Mouse (Mus musculus): ENCODE results near the gene Antxrl.

Gene Antxrl

DNA sequence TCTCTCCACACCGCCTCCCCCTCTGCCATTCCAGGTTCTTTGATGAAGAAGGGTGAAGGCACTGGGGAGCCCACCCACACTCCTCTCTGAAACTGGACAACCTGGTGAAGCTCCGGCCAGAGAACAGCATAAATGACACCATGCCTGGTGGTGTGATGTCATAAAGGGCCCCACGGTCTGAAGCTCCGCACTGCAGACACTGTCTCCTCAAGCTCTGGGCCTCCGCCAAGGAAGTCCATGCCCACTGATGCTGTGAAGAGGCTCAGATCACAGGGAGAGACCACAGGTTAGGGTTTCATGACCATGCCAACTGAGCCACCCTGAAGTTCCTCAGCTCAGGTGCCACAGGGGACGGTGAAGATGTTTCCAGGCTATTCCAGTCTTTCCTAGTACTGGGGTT is at the start of gene Antxrl:
Antxrl (plus strand) TSS at position 192 of the 400 bp plus-strand sequence.
- no peak for DNase-seq

DNA sequence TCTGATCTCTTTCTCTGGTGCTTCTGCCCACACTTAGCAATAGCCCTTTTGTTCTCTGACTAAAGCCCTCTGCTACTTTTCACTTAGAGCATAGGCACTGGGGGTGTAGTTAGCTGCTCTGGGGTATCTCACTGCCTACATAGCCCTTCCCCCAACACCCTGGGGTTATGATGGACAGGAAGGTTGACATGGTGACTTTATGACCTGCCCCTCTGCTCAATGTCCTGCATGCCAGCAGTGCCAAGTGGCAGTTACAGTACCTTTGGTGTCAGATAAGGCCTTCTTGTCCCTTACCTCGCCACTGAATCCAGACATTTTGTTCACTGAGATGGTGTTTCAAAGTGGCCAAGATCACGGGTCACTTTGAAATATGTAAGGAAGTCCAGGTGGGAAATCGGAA is 37.4 kb upstream of the Antxrl start, which contains the start of gene Gm30083:
Gm30083 (minus strand) TSS at position 120 of the 400 bp plus-strand sequence.
- DNase-seq = no peak

DNA sequence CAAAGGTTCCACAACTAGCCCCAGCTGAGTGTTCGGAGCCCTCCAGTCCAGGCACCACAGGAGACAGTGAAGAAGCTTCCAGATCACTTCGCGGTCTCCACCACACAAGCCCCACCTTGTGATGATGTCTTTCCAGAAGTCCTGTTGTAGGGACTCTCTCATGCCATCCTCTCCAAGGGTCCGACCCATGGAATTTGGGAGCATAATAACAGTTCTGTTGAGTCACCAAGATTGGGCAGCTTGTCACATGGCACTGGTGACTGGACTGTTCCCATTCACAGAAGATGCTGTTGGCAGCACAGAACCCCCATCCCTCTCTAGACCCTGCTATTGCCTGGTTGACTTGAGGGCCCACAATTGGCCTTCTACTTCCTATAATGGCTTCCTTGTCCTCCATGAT is 36.1 kb upstream of the Antxrl start, which contains the start of gene Gm5460:
Gm5460 (plus strand) TSS at position 378 of the 400 bp plus-strand sequence.
- no peak for DNase-seq

DNA sequence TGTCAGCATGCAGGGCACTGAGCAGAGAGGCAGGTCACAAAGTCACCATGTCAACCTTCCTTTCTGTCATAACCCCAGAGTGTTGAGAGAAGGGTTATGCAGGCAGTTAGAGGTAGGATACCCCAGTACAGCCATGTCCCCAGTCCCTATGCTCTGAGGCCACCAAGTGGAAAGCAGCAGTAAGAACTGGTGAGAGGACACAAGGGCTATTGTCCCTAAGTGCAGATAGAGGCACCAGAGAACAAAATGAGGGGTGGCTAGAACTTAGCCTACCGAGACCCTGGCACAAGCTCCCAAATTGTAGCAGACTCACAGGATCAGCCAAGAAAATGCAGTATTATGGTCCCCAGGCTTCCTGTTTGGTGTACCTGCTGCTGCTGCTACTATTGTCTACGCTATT is 35.6 kb upstream of the Antxrl start:
- no peak for DNase-seq

DNA sequence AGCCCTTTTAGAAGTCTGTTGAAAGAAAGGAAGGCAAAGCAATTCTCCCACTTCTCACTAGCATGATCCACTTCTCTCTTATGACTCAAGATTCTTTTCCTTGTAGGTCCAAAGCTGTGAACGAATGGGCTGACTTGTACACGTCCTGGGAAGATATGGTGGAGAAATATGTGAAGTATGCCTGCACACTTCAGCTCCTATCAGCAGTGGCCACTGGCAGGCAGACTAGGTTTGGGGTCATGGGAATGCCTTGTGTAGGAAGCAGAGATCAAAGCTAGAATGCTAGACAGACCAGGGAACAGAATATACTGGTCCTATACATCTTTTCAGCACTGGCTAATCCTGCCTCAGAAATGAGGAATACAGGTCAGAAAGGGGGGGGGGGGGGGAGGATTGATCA is 25.8 kb upstream of the Antxrl start:
- DNase-seq = no peak

DNA sequence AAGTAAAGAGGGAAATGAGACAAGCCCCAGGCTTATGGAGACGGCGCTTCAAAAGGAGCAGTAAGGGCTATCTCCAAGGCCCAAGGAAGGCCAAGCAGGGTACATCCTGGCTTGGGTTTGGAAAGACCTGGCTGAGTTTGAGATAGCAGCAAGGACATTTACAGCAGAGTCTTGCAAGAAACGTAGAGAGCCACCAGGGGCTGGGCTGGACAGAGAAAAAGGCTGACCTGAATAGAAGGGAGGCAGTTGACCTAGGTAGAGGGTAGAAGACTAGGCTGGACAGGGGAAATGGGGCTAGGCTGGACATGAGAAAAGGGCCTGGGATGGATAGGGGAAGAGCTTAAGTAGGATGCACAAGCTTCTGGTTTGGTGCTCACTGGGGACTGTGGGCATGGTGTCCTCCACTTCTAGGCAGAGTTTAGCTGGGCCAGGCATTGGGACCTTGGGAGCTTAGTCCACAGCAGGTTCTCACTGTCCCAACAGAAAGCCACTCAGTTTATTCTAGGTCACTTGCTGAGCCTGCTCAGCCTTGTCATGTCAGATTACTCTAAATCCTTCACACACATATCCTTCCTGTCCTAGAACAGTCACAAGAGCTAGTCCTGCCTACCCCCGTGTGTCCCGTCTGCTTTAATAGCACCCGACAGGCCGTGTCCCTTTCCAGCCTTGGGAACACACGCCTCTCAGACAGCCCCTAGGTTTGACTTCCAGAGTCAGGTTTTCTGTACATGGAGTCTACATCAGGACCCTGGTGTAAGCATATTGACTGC is 18.5 kb upstream of the Antxrl start:
- peak; percentile 80 for DNase-seq

DNA sequence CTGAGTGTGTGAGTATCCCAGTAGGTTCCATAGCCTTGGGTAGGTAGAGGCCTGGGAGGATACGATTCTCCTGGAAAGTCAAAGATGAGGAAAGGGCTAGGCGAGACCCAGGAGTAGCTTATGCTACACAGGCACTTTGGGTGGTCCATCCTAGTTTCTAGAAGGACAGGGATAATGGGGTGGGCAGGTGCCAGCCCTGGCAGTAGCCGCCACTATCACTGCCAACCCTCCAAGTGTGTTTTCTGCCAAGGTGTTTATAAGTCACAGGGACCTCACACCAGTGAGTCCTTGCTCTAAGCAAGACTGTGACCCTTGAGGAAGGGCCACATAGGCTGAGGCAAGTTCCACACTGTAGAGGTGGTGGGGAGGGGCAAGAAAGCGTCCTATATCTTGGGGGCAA is 11.3 kb upstream of the Antxrl start:
- no peak for DNase-seq

DNA sequence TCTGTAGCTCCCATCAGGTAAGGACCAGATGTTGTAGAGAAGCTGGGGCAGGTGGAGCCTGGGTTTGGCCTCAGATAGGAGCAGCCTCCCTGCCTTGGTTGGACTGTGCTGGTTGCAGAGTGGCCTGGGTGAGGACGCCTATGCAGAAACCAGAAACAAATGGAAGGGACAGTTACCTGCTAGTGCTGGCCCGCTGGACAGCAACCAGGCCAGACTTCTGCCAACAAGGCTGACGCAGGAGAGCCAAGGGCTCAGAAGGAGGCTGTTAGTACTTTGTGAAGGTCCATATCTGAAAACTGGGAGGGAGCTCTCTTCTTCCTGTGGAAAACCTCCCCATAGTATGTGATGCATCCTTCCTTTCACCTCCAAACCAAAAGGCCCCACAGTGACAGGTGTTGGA is 9.2 kb upstream of the Antxrl start:
- DNase-seq = no peak

DNA sequence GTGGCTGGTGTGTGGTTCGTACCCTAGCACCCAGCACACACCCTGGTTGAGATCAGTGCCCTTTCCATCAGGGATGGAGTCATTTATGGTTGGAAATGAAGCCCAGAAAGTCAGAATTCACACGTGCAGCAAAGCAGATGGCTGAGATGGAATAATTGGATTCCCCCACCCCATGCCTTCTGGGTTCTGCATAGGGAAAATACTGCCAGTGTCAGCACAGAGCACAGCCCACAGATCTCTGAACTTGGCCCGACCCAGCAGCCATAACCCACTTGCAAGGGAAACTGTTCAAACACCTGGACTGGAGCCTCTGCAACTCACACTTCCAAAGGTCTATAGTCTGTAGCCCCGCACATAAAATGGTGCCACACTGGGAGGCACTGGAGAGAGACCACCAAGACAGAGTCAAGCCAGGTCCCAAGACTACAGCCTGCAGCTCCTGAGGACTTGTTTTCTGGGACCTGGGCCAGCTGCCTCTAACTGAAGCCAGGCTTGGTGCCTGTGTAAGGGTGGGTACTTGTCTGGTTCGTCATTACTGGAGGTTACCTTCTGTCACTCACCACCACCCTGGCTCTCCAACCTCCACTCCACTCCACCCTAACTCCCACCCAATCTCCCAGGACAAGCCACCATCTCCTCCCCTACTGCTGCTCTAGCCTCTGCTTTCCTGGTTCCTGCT is 2.3 kb upstream of the Antxrl start:
- no peak for DNase-seq

DNA sequence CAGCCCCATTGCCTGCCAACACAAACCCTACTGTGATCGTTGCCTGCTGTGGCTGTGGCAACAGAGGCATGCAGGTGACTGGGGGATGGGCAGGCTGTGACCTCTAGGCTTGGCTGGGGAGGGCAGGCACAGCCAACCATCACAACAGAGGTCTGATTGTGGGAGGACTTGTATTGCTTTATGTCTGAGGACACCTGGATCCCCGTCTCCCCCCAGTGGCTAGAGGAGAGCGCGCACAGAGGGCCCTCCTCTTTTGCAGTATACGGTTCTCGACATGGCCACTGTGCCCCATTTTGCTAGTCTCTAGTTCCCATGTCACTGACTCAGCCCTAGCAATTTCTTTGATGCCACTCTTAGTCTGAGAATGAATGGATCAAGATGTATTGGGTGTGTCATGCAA is 19.2 kb downstream of the Antxrl start:
- peak; percentile 25 for DNase-seq

DNA sequence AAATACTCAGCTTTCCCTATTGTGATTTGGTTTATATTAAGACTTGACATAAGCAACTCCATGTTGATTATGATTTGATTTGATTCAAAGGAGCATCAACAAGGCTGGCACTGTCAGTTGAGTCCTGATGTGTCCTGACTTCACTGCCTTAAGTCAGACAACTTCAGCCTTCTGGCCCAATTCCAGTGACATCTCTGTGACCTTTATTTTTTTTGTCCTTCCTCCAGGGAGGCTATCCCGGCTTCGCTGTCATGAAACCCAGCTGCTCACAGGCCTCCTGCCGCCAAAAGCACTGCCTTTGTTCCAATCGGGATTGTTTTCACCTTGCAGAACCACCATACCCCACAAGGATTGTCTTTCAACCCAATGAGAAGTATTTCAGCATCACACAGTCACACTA is 22.8 kb downstream of the Antxrl start:
- peak; percentile 38 for DNase-seq

DNA sequence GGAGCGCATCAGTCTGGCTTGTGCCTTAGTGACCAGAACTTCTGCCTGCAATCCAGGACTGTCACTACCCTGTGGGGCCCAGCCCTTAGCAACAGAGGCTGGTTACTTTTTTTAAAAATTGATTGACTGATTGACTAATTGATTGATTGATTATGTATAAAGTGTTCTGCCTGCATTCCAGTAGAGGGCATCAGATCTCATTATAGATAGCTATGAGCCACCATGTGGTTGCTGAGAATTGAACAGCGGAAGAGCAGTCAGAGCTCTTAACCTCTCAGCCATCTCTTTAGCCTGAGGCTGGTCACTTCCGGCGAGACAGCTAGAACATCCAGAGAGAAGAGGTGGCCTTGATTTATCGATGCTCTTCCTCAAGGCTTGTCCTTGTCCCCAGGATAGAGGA is 24.7 kb downstream of the Antxrl start:
- DNase-seq = no peak

DNA sequence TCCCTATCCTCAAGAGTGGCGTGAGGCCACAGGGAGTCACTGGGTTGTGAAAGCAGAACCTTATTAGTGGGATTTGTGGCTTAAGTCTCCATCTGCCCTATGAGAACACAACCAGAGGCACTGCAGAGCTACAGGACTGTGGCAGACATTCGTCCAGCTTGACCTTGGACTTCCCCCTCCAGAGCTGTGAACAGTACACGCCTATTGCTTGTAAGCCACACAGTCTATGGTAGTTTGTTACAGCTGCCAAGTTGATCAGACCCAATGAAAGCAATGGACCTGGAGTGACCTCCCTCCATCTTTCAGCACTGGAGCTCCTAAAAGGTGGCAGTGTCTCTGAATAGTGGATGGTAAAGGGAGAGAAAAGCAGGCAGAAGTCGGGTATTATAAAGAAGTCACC is 25.8 kb downstream of the Antxrl start:
- no peak for DNase-seq

DNA sequence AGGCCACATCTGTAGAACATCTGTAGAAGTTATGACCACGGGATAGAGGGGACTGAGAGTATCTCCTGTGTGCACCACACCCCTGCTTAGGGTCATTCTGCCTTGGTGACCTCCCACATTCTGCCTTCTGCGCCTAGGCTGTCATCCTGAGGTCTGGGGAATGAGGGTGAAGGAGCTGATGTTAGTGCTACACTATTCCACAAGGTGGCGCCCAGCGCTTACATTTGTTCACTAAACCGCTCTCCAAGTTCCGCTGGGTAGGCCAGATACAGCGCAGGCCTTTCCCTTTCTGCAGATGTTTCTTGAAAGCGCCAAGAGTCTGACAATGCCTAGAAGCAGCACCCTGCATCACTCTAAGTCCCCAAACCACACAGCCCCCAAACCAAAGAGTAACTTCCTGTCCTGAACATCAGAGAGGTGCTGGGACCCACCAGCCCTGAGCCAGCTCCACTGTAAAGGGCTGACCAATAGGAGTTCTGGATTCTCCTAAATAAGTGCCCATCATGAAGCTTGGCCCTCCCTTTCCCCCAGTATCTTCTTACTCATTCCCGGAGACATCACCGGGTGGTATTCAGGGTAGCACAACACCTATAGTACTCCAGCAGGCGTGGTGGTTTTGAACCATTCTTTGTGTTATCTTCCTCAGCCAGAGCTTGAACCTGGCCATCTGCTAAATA is 28.0 kb downstream of the Antxrl start:
- DNase-seq = peak; percentile 87

DNA sequence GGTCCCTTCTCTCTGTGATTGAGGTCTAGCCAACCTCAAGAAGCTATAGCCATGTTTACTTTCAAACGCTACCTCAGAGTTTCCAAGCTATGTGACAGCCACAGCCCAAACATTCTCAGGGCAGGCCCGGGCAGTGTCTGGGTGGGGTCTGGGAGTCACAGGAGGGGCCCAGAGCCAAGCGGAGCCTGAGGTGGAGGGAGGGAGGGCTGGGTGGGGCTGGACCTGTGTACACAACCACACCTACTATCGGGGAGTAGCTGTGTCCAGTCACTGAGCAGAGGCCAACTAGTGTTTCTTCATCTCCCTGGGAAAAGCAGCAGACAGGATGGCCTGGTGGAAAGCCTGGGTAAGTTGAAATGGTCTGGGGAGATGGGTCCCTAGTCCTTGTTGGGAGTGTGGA is 33.2 kb downstream of the Antxrl start, which contains the start of gene Anxa8:
Anxa8 (plus strand) TSS at position 251 of the 400 bp plus-strand sequence.
- no peak for DNase-seq

DNA sequence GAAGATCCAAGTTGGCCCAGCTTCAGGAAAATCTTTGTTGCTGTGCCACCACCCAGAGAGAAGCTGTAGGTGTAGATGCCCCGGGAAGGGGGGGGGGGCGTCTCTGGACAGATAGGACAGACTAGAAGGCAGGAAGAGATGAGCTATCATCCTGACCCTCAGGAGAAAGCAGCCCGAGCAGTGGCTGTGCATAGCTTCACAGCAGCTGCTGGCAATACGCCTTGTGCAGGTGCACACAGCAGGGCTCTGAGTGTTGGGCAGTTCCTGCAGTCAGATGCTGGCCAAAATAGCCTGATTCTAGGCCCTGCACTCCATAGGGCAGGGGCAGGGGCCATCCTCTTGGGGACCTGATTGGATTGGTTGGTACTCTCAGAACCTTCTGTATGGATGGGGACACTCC is 34.3 kb downstream of the Antxrl start:
- DNase-seq = no peak

DNA sequence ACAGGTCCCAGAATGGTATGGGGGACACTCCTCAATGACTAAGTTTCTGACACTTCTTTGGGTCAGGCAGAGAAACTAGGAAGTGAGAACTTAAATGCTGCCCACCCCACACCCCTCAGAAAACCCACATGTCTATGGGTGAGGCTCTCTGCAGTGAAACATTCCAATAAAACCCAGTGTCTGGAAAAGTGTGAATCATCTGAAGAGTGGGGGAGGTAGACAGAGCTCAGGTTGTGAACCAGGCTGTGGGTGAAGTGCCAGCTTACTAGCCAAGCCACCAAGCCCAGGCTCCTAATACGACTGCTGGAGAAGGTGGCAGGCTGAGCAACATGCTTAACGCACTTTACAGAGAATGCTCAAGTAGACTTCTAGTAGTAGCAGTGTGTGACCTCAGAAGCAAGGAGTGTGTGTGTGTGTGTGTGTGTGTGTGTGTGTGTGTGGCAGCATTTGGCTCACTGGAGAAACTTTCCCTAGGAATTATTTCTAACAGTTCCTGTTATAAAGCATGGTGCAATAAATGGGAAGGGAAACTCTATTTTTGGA is 35.4 kb downstream of the Antxrl start:
- DNase-seq = no peak

DNA sequence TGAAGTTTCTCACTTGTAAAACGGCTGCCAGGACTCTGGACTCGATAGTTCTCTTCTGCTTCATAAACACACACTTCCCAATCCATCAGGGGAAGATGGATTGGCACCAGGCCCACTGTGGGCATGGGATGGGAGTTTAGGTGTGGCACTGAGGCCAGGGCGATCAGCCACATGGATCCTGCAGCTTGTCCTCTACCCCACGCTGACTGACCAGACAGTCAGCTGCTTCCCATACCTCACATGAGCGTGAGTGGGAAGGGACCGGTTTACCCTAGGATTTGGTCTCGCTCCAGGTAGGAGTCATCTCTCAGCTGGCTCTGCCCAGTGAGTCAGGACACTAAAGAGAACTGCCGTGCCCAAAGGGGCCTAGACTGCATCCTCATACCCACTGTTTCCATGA is 37.3 kb downstream of the Antxrl start:
- DNase-seq = no peak

DNA sequence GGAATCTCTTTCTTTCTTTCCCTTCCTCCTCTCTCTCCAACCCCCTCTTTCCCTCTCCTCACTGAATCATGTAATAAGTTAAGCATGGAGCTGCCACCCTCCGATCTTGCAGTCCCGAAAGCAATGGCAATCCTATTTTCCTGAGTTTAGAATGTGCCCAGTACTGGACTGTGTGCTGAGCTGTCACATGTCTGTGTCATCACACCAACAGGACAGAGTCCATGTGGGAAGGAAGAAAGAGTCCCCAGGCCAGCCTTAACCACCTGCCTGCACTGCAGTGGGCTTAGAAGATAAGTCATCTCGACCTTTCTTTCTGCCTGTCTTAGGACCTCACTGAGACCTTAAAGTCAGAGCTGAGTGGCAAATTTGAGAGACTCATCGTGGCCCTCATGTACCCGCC is 39.0 kb downstream of the Antxrl start:
- no peak for DNase-seq

DNA sequence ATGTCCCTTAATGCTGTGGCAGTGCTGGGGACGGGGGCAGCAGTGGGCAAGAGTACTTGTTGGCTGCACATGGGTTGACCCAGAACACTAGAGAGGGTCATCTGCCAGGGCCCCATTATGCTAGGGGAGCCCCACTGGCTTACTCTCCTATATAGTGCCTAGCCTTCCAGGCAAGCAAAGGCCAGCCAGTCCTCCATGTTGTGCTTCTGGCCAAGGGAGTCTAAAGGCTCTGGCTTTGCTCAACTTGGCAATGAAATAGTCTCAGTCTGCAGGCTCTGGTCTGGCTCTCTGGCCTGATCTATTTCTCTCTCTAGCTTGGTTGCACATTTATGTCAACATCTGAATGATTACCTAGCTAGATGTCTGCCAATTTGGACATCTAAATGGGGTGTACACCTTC is 40.3 kb downstream of the Antxrl start:
- DNase-seq = no peak

DNA sequence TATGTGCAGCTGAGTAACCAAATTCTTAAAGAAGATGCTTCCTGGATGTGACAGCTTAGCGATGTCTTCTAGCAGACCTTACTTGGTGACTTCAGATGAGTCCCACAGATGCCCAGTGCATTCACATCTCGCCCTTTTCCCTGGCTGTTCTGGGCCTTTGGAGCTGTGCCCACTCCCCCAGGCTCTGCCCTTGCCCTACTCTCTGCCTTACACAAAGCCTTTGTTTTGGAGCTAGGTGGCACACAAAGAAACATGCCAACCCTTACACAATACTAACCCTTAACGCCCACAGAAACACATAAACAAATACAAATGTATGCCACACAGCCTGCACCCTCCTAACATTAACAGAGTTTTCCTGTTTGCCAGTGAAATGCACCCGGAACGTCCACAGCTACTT is 43.7 kb downstream of the Antxrl start:
- peak; percentile 32 for DNase-seq

DNA sequence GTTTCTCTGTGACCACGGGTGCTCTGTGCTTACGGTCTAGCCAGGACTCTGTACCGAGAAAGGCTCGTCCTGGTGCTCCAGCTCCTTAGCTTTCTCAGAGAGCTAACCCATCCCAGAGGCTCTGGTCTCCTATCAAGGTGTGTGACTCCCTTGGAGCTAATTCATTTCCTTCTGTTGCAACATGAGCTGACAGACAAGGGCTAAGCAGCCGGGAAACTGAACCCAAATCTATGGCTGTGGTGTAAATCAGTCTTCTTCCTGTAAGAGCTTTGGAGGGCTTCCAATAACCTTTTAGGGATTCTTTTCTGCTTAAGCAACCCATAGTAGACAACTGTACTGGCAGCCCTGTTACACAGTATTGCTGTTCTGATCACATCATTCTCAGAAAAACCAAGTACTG is 50.1 kb downstream of the Antxrl start, which contains the start of gene A630023A22Rik:
A630023A22Rik (minus strand) TSS at position 154 of the 400 bp plus-strand sequence.
- DNase-seq = no peak

DNA sequence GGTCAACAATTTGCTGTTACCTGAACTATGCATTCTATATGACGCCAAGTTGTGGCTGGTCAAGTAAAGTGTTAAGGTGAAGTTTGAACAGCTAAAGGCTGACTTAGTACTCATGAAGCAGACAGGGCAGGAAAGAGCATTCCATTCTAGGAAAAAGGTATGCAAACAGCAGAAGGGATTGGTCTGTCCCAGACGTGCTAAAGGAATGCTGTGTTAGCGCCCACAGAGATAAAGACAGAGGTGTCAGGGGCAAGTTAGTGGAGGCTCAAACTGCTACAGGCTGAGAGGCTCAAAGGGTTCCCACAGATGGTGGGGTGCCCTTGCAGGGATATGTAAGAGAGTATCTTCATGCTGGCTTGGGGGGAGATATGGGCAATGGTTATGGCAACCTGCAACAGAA is 51.3 kb downstream of the Antxrl start:
- DNase-seq = no peak

Data from retina, postnatal 1 day (tissue).